Mouse (Mus musculus) heart, adult 2 months (tissue): ENCODE results near the gene Mcoln3.

Experiments
- CTCF ChIP-seq: fragments of 200-600 bp; IDR thresholded peaks from 2 replicates; pipeline ENCODE4 v1.8.1; 2022; ENCODE audit warnings: antibody characterized with exemption, mild to moderate bottlenecking, moderate library complexity
- EP300 ChIP-seq: fragments of 200-500 bp; IDR thresholded peaks from 2 replicates; pipeline ENCODE4 v1.6.1; 2011; ENCODE audit warnings: low read depth, low read length, control low read depth; ENCODE audit not compliant: insufficient read depth

DNA sequence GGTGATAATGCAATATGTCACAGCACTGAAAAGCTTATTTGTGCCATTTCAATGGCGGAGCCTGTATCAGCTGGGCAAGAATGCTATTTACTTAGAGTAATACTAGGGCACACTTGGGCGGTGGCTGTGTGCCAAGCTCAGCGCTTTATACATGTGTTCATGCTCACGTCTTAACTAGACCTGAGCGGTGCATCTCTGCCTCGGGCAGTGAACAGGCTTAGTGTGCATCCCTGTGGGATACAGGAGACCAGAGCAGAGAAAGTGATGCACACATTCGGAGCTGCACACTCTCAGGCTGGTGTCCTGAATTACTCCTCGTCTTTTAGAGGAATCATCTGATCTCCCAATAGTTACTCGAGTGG lies 6.2 kb downstream of the Mcoln3 start:
- TF ChIP-seq EP300 (no peak), CTCF (no peak)
